Mouse (Mus musculus) CD4-positive, CD25-positive, alpha-beta regulatory T cell, adult 4 months (primary cell): Measurements from ENCODE around the gene Olfr569. TPM values are rescaled to one million over a fixed set of nuclear protein-coding genes. Genes with fewer than 3 reads are reported as not detected.

Source experiments
- ATAC-seq: one replicate; pipeline ENCODE4 v1.8.0; 2017
- polyA plus RNA-seq, 2 experiments: library from polyadenylated mRNA; unstranded; fragments of 100-300 nt; shearing (Covaris generic); gene quantifications; one replicate each; pipeline ENCODE4 v1.2.1; 2017

The Olfr569 gene
- not detected for polyA plus RNA-seq

DNA sequence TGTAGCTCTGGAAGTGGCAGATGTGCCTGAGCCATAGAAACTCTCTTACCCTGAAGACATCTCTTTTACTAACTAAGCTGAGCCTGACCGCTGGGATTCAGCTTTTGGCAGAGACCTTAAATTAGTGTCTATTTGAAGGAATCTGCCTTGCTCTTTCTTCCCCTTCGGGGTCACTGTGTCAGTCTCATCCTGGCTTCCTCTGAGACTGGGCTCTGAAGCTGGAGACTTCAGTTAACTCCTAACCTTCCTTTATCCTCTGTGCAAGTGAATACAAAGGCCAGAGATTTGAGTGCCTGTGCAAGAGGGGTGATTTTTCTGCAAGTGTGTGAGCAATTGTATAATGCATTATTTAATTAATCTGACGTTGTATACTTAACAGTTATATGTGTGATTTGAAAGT lies at the start of gene Olfr569:
Olfr569 (minus strand) TSS at position 101 of the 400 bp plus-strand sequence.
- no peak for ATAC-seq

DNA sequence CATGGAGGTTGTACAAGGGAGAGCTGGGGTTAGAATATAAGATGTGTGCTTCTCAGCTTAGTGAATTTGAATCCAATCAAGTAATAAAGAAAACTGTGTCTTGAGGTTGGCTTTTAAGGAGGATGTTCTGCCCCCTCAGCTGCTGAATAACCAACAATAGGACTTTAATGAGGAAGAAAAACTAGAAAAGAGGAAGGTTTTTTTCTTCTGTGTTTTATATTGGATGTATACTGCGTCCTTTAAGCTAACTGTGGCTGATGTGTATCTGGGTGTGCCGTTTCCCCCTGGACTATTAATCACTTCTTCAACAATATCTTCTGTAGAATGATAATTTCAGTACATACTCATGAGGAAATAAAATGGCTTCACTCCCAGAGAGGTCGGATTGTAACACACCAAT lies 36.4 kb upstream of the Olfr569 start:
- ATAC-seq: no peak

DNA sequence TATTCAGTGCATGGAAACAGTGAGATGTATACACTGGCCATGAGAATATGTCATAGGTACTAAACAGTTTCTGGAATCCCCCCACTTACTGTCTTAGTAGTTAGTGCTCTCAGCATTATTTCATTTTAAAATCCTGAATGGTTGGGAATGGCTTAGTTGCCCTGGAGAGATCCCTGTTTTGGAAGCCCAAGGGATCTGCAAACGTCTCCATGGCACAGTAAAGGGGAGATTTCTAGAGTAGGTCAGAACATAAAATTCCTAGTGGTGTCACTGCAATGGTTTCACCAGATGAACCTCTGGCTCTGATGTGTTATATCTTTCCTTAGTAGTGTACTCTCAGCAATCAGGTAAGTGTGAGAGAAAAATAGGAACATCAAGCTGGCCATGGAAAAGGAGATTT lies 33.4 kb upstream of the Olfr569 start, which contains the start of gene Olfr572:
Olfr572 (plus strand) TSS at position 301 of the 400 bp plus-strand sequence.
- ATAC-seq: no peak

DNA sequence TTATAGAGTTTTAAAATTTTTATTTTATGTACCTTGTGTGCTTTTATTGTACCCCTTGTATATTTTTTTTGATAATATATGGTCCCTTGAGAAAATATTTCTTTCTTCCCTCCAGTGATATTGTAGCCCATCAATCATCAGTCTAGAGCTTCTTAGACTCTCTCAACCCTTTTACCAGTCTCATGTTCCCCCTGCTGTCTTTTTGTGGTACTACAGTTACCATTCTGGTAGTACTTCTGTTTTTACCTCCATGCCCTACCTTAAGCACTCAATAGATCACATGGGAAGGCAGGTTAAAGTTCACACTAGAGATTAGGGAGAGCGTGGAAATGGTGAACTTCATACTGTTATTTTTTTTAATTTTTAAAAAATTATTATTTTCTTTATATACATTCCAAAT lies 28.9 kb upstream of the Olfr569 start:
- no peak for ATAC-seq

DNA sequence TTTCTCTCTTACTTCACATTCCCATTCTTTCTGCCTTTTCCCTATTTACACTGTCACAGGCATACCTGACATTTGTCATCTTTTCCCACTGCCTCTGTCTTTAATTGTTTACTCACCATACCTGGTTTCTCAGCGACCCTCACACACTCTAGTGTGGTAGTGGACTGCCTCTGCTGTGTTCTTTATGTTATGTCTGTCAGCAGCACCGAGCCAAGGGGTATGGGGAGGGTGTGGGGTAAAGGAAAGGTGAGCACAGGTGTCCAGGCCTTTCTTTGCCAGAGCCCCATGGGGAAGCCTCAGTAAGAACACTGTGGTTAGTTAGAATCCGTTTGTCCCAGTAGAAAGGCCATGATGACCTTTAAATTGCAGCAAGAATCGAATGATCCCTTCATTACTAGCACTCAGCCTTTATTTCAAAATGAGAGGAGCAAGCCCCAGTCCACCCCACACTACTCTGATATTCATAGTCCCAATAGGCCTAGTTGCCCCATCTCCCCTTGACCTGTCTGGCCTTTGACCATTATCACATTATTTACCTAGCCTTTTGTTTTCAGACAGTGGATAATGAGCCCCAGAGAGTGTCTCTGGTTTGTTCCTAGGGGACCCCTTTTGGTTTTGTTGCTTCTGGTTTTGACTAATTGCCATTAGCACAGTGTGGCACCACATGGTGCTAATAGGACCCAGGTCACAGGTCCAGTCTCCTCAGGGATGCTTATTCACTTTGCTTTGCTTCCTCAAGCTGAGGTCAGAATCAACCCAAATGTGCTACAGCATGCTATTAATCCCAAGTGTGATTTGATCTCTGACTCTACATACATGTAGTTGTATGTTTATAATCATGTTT lies 26.6 kb upstream of the Olfr569 start, which contains the start of gene Olfr571:
Olfr571 (minus strand) TSS at position 505 of the 844 bp plus-strand sequence.
- no peak for ATAC-seq

DNA sequence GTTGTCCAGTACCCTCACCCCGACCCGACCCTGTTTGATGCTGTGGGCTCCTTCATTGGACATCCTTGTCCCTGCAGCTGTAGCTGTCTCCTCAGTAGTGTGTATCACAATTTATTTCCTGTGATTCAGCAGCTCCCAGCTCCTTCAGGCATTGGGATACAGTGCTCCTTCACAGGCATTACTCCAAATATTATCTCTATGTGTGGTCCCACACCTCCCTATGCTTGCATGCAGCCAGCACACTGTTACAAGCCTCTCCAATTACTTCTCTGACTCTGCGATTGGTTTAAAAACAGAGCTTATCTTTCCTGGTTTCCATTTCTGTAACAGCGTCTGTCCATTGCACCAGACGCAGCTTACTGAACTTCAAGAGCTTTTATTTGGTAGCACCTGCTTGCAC lies 25.7 kb upstream of the Olfr569 start:
- ATAC-seq: no peak

DNA sequence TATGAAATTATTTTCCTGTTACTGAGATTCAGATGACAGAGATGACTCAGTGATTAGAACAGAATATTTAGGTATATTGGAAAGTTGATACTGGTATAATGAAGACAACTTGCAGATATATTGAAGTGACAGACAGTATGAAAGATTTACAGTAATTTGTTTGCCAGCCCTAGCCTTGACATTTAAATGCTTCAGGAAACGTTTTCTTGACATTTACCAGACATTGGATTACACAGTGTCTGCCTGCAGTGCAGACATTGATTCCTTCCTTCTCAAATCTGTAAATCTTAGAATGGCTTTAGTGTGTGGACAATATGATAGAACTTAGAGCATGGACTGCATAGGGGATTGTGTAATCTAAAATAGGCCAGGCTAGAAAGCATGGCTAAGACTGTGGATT lies 24.6 kb upstream of the Olfr569 start:
- ATAC-seq: no peak

DNA sequence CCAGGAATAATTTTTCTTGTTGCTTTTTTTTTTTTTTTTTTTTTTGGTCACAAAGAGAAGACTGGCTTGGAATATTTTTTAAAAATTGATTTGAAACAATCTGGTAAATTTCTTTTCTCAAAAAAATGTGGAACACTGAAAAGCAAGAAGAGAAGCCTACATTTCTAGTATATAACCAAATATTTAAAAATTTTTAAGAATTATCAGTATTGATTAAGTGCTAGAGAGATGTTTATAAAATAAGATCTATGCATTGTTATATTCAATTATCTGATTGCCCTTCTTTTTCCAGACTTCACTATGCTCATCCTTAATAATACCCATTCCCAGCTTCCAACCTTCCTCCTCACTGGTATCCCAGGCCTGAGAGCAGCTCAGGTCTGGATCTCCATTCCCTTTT lies 13.9 kb downstream of the Olfr569 start, which contains the start of gene Olfr568:
Olfr568 (plus strand) TSS at position 301 of the 400 bp plus-strand sequence.
- ATAC-seq: no peak

DNA sequence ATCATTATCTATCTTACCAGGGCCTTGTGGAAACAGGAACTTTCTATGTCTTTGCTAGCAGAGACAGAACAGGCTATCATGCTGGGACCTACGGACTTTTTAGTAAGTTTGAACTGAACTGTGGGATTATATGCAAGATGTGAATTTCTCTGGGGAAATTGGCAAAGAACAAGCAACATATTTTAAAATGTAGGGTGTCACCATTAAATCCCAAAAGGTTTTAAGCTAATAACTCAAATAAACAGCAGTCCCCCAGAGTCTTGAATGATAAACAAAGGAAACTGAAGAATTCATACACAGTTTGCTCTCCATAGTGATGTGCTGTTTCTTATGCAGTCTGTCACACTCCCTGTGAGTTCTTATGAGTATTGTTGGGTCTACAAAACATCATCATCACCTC lies 32.0 kb downstream of the Olfr569 start, which contains the start of gene Olfr566:
Olfr566 (minus strand) TSS at position 101 of the 400 bp plus-strand sequence.
- no peak for ATAC-seq

DNA sequence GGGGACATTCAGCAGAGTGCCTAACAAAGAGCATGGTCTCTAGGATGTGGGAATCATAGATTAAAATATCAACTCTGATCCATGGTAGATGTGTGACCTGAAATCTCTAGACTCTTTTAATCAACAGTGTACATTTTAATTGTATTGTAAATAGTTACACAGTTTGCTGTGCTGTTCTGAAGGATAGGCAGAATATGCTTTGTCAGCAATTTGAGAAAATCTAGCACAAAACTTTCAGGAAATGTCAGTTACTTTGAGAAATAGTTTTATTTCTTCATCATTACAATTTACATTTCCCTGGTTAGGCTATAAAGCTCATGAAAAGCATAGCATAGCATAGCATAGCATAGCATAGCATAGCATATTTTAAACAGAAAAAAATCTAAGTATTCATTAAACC lies 34.9 kb downstream of the Olfr569 start:
- no peak for ATAC-seq

Other genes with a start within 250 kb of the Olfr569 start
- not detected for gene Olfr555, start 232.1 kb downstream of the Olfr569 start, polyA plus RNA-seq
- gene Olfr556, start 226.0 kb downstream of the Olfr569 start, polyA plus RNA-seq: not detected
- 10 to 100 TPM; 15.7 to 20.6 TPM for gene Trim68, start 203.6 kb downstream of the Olfr569 start, polyA plus RNA-seq
- not detected for gene Olfr557, start 195.0 kb downstream of the Olfr569 start, polyA plus RNA-seq
- gene Olfr558, start 188.7 kb downstream of the Olfr569 start, polyA plus RNA-seq: not detected
- not detected for gene Olfr33, start 171.8 kb downstream of the Olfr569 start, polyA plus RNA-seq
- not detected for gene Olfr559, start 163.4 kb downstream of the Olfr569 start, polyA plus RNA-seq
- not detected for gene Olfr560, start 131.5 kb downstream of the Olfr569 start, polyA plus RNA-seq
- gene Olfr78, start 131.4 kb downstream of the Olfr569 start, polyA plus RNA-seq: not detected
- not detected for gene Olfr561, start 119.7 kb downstream of the Olfr569 start, polyA plus RNA-seq
- gene Olfr564, start 87.4 kb downstream of the Olfr569 start, polyA plus RNA-seq: not detected
- gene Olfr566, start 32.1 kb downstream of the Olfr569 start, polyA plus RNA-seq: not detected
- not detected for gene Olfr568, start 13.8 kb downstream of the Olfr569 start, polyA plus RNA-seq
- gene Olfr570, start 3.7 kb upstream of the Olfr569 start, polyA plus RNA-seq: not detected
- gene Olfr571, start 26.7 kb upstream of the Olfr569 start, polyA plus RNA-seq: under 1 TPM in 1 of 2 experiments, not detected in 1; 0.07 TPM
- gene Olfr572, start 33.5 kb upstream of the Olfr569 start, polyA plus RNA-seq: not detected
- not detected for gene Olfr573-ps1, start 51.7 kb upstream of the Olfr569 start, polyA plus RNA-seq
- not detected for gene Olfr574, start 57.6 kb upstream of the Olfr569 start, polyA plus RNA-seq
- not detected for gene Olfr575, start 67.9 kb upstream of the Olfr569 start, polyA plus RNA-seq
- gene Olfr576, start 71.8 kb upstream of the Olfr569 start, polyA plus RNA-seq: not detected
- not detected for gene Olfr577, start 85.1 kb upstream of the Olfr569 start, polyA plus RNA-seq
- gene Olfr578, start 98.4 kb upstream of the Olfr569 start, polyA plus RNA-seq: not detected
- gene Olfr582, start 147.1 kb upstream of the Olfr569 start, polyA plus RNA-seq: not detected
- gene Olfr583, start 160.4 kb upstream of the Olfr569 start, polyA plus RNA-seq: not detected
- not detected for gene Olfr584, start 191.0 kb upstream of the Olfr569 start, polyA plus RNA-seq
- not detected for gene Olfr585, start 206.8 kb upstream of the Olfr569 start, polyA plus RNA-seq
- gene Olfr586, start 234.8 kb upstream of the Olfr569 start, polyA plus RNA-seq: not detected
- not detected for gene Olfr588-ps1, start 250.0 kb upstream of the Olfr569 start, polyA plus RNA-seq